Mouse (Mus musculus) G1E (cell line): ENCODE results near the gene Acot2. TPM values are rescaled to one million over a fixed set of nuclear protein-coding genes. Genes with fewer than 3 reads are reported as not detected.
"Not testable (repeated sequence)": the region's sequence is repeated elsewhere in the genome, so short reads cannot be mapped to it uniquely, and the experiment has no call there.

Source experiments
- ATAC-seq: 2 replicates; pipeline ENCODE4 v1.8.0; 2016; ENCODE audit warnings: mild to moderate bottlenecking; ENCODE audit not compliant: insufficient number of reproducible peaks, poor library complexity, low FRiP score, severe bottlenecking; ENCODE audit errors: extremely low read depth
- DNase-seq: peaks from one replicate; pipeline ENCODE4 v3.0.0; 2012; ENCODE audit warnings: low spot score
- H3K27me3 ChIP-seq: 2 replicates; pipeline ENCODE4 v1.6.1; 2012; ENCODE audit warnings: mild to moderate bottlenecking, low read length, inconsistent platforms; ENCODE audit not compliant: insufficient read depth
- H3K36me3 ChIP-seq: replicated peaks from 2 replicates; pipeline ENCODE3; 2012; ENCODE audit warnings: mild to moderate bottlenecking, inconsistent platforms
- H3K4me1 ChIP-seq: 2 replicates; pipeline ENCODE4 v1.6.1; 2012; ENCODE audit warnings: low read depth, low read length, inconsistent platforms, mixed read lengths; ENCODE audit not compliant: insufficient read depth
- H3K4me3 ChIP-seq: 2 replicates; pipeline ENCODE4 v1.5.1; 2012; ENCODE audit warnings: low read depth, mild to moderate bottlenecking, inconsistent platforms, low read length, moderate library complexity, mixed read lengths
- H3K9me3 ChIP-seq: replicated peaks from 2 replicates; pipeline ENCODE4 v1.6.1; 2012; ENCODE audit warnings: inconsistent platforms
- CTCF ChIP-seq: IDR thresholded peaks from 2 replicates; pipeline ENCODE4 v1.5.1; 2012; ENCODE audit warnings: low read depth, low read length, inconsistent platforms, mixed read lengths
- GATA1 ChIP-seq: IDR thresholded peaks from 2 replicates; pipeline ENCODE4 v1.6.1; 2012; ENCODE audit warnings: borderline replicate concordance, low read length, inconsistent platforms, mixed read lengths
- GATA2 ChIP-seq: IDR thresholded peaks from 2 replicates; pipeline ENCODE4 v1.6.1; 2012; ENCODE audit warnings: low read depth, low read length, inconsistent platforms, borderline replicate concordance
- POLR2AphosphoS5 ChIP-seq: IDR thresholded peaks from 2 replicates; pipeline ENCODE4 v1.6.1; 2012; ENCODE audit warnings: low read depth, low read length, inconsistent platforms; ENCODE audit not compliant: insufficient replicate concordance
- TAL1 ChIP-seq: conservative IDR thresholded peaks from 2 replicates; pipeline ENCODE4 v1.6.1; 2012; ENCODE audit warnings: low read depth, low read length, inconsistent platforms, mixed read lengths
- polyA plus RNA-seq: library from polyadenylated mRNA; stranded (reverse); fragments of >175 nt; gene quantifications from 2 replicates; pipeline ENCODE4 v1.2.3, GENCODE M21; 2012
- total RNA-seq, 2 experiments: library from RNA; stranded (forward) in 1 of 2; stranded (reverse) in 1 of 2; fragments of 200-1000 nt in 1 of 2; fragments of >200 nt in 1 of 2; fragmentation: Nextera tagmentation in 1 of 2; gene quantifications; 2 replicates each; pipeline ENCODE4 v1.2.3; 2014 to 2017

Gene Acot2
- total and polyA plus RNA-seq, 3 experiments, result 0.02 to 0.22 TPM; not detected in 1

DNA sequence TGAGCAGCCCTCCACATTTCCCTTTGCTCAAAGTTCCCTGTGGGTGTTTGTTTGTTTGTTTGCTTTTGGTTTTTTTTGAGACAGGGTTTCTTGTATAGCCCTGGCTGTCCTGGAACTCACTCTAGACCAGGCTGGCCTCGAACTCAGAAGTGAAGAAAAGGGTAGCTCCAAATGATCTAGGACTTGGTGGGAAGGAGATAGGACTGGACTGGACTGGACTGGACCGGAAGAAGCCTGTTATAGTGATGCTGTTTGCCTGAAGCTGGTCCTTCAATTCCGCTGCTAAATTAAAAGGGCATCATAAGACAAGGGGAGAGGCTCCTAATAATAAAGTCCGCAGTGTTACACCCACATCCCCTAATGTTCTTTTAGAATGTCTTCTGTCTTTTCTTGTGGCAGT, 822 bp downstream of the Acot2 start:
- no peaks in the 10 kb centered on the region for H3K36me3 ChIP-seq
- TF ChIP-seq GATA1 (no peak), CTCF (no peak), TAL1 (no peak), GATA2 (no peak), POLR2AphosphoS5 (no peak)
- peaks cover 34% of the 10 kb centered on the region for H3K27me3 ChIP-seq
- H3K9me3 ChIP-seq, result peaks cover 6% of the 10 kb centered on the region
- ATAC-seq (no peak), DNase-seq (no peak)
- H3K4me1 ChIP-seq, result peaks cover 5% of the 10 kb centered on the region; the same call in 1 of the 2 replicates
- no peak overlapping the region for H3K4me3 ChIP-seq

DNA sequence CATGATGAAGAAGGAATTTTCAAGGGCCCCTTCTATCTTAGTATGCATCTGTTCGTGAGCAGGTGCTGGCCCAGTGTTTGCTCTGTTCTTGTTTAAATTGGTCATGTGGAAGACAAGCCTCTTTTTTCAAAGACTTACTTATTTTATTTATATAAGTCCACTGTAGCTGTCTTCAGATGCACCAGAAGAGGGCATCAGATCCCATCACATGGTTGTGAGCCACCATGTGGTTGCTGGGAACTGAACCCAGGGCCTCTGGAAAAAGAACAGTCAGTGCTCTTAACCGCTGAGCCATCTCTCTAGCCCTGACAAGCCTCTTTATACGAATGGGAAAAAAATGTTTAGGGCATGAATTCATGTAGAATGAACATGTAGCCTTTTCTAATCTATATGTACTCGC, 1.7 kb downstream of the Acot2 start:
- TF ChIP-seq POLR2AphosphoS5, result no peak
- no peak for TF ChIP-seq TAL1
- no peak for TF ChIP-seq CTCF
- Histone ChIP-seq H3K4me3 (no peak overlapping the region), H3K36me3 (no peaks in the 10 kb centered on the region), H3K4me1 (peaks cover 5% of the 10 kb centered on the region; the same call in 1 of the 2 replicates), H3K9me3 (peaks cover 6% of the 10 kb centered on the region), H3K27me3 (peaks cover 30% of the 10 kb centered on the region)
- ATAC-seq (no peak), DNase-seq (no peak)

DNA sequence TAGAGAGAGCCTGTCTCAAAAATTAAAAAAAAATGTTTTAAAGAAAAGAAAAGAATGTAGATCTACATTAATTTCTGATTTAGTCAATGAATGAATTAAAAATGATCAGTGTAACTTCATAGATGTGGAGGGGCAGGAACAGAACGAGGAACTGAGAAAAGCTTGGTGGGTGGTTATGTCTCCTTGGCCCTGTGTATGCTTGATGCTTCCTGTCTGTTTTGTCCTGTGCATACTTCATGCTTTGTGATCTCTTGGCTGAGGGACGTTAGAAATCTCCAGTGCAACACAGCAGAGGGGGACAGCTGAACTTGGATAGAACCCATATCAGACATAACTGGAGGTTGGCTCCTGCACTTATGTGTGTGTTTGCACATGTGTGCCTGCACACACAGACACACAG, 9.6 kb downstream of the Acot2 start:
- peaks cover 15% of the 10 kb centered on the region for H3K27me3 ChIP-seq
- no peaks in the 10 kb centered on the region for H3K4me1 ChIP-seq
- no peak for TF ChIP-seq GATA2
- no peaks in the 10 kb centered on the region for H3K36me3 ChIP-seq
- DNase-seq (no peak), ATAC-seq (no peak)
- H3K9me3 ChIP-seq, result peaks cover 14% of the 10 kb centered on the region
- H3K4me3 ChIP-seq, result no peak overlapping the region

DNA sequence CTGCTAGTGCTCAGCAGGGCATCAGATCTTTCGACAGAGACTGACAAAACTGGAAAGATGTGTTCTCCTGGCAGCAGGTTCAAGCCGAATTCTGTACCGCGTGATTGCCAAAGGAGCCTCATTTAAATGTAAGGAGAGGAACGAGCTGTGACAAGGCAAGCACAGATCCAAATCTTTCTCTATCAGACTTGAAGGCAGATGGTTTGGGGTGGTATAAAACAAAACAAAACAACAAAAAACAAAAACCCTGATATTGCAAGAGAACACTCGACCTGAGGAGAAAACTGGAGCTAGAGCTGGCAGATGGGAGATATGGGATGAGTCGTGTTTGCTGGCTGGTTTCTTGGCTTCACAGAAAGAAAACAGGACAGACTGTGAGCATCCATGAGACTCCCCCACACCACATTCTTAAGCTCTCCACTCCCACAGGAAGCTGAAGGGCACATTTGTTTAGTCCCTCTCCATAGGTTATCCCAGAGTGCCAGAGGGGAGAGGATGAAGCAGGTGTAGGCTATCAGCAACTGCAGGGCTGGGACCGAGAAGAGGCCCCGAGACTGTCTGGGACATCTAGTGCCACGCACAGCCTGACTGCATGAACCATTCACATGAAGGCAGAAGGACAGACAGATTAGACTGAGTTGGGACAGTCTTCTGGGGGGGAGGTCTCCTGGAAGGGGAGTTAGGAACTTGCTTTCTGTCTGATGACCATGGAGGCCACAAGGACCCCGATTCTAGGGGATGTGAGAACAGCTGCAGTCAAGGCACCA, 10.9 kb downstream of the Acot2 start:
- peaks cover 15% of the 10 kb centered on the region for H3K27me3 ChIP-seq
- ATAC-seq, result no peak
- DNase-seq, result no peak

DNA sequence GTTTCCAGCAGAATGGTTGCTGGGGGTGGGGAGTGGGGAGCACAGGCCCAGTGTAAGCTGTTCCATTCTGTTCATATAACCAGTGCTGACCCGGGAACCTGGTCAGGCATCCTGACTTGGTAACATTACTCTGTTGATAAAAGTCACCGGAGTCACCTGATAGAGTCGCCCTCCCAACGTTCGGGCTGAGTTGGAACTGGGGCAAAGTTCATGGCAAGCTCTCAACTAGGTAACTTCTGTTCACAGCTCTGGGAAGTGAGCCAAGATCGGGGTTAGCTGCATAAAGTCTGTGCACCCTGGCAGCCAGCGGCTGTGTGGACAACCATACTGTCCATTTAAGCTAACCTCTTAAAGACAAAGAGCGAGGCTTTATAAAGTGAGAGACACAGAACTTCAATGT, 11.6 kb downstream of the Acot2 start:
- peaks cover 15% of the 10 kb centered on the region for H3K27me3 ChIP-seq
- H3K4me3 ChIP-seq, DNase-seq, ATAC-seq, H3K4me1 ChIP-seq, H3K36me3 ChIP-seq: not testable (repeated sequence)
- H3K9me3 ChIP-seq, result peaks cover 14% of the 10 kb centered on the region

More for the DNA sequence above, 10.9 kb downstream of the Acot2 start:
- Histone ChIP-seq H3K4me3 (no peak overlapping the region), H3K36me3 (no peaks in the 10 kb centered on the region), H3K4me1 (no peaks in the 10 kb centered on the region), H3K9me3 (peaks cover 14% of the 10 kb centered on the region)
- TF ChIP-seq GATA1, result no peak
- TF ChIP-seq TAL1, result no peak
- no peak for TF ChIP-seq GATA2

DNA sequence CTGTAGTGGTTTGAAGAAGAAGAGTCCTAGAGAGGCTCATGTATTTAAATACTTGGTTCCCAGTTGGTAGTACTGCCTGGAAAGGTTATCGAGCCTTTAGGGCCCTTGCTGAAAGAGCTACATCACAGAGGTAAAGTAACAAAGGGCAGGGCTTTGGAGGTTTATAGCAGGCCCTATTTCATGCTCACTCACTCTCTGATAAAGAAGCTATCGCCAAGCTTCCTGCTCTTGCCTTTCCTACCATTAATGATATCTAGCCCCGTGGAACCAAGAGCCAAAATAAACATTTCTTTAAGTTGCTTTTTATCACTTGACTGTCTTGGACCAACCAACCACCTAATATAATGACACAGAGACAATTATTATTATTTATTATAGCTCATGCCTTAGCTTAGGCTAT, 12.8 kb downstream of the Acot2 start:
- ATAC-seq (no peak), DNase-seq (no peak)
- no peak for TF ChIP-seq CTCF
- H3K27me3 ChIP-seq, result peaks cover 14% of the 10 kb centered on the region
- no peaks in the 10 kb centered on the region for H3K4me1 ChIP-seq
- peaks cover 10% of the 10 kb centered on the region for H3K9me3 ChIP-seq
- H3K36me3 ChIP-seq, result no peaks in the 10 kb centered on the region
- H3K4me3 ChIP-seq, result no peak overlapping the region

DNA sequence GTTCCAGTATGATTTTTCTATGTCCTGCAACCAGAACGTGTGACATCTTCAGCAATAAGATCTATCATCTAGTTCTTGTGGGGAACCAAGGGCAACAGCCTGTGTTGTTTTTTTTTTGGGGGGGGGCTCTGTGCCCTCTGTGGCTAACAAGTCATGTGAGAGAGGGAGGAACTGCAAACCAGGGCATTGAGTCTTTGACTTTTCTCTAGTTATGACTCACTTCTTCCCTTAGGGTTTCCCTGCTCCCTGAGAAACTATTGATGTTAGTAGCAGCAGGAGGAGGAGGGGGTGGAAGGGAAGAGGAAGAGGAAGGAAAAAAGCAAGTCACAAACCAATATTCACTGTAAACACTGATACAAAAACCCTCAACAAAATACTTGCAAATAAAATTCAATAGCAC, 16.2 kb downstream of the Acot2 start:
- DNase-seq, result no peak
- Histone ChIP-seq H3K9me3 (peaks cover 4% of the 10 kb centered on the region), H3K4me3 (no peak overlapping the region), H3K4me1 (no peaks in the 10 kb centered on the region), H3K27me3 (peaks cover 12% of the 10 kb centered on the region; the same call in 1 of the 2 replicates), H3K36me3 (no peaks in the 10 kb centered on the region)
- no peak for ATAC-seq
- no peak for TF ChIP-seq TAL1
- no peak for TF ChIP-seq CTCF
- no peak for TF ChIP-seq POLR2AphosphoS5
- no peak for TF ChIP-seq GATA1
- TF ChIP-seq GATA2, result no peak
